Mouse (Mus musculus) intestine, postnatal 0 days (tissue): ENCODE data around the gene Ccdc182. TPM values are rescaled to one million over a fixed set of nuclear protein-coding genes. Genes with fewer than 3 reads are reported as not detected.

Experiments
- ATAC-seq: fragments of 200-750 bp; cut with Nextera tagmentation; 2 replicates; pipeline ENCODE4 v1.8.0; 2017; ENCODE audit warnings: mild to moderate bottlenecking, moderate TSS enrichment, moderate library complexity
- H3K27ac ChIP-seq: fragments of 300-500 bp; sonication (generic); 2 replicates; pipeline ENCODE4 v1.5.1; 2014; ENCODE audit warnings: mild to moderate bottlenecking, low read depth, low read length, moderate library complexity
- H3K27me3 ChIP-seq: fragments of 300-500 bp; sonication (generic); replicated peaks from 2 replicates; pipeline ENCODE4 v1.6.1; 2014; ENCODE audit warnings: low read length, mixed read lengths; ENCODE audit not compliant: control insufficient read depth, insufficient read depth
- H3K36me3 ChIP-seq: fragments of 300-500 bp; sonication (generic); 2 replicates; pipeline ENCODE4 v1.6.1; 2014; ENCODE audit warnings: mild to moderate bottlenecking, moderate library complexity; ENCODE audit not compliant: control insufficient read depth, insufficient read depth
- H3K4me1 ChIP-seq: fragments of 300-500 bp; sonication (generic); replicated peaks from 2 replicates; pipeline ENCODE4 v1.6.1; 2014; ENCODE audit warnings: antibody characterized with exemption, low read length, mixed read lengths; ENCODE audit not compliant: control insufficient read depth, insufficient read depth
- H3K4me2 ChIP-seq: fragments of 300-500 bp; sonication (generic); replicated peaks from 2 replicates; pipeline ENCODE4 v1.6.1; 2014; ENCODE audit warnings: low read depth, mild to moderate bottlenecking, moderate library complexity
- H3K4me3 ChIP-seq: fragments of 300-500 bp; sonication (generic); 2 replicates; pipeline ENCODE4 v1.5.1; 2014; ENCODE audit warnings: low read depth, low read length
- H3K9ac ChIP-seq: fragments of 300-500 bp; sonication (generic); 2 replicates; pipeline ENCODE4 v1.6.1; 2014; ENCODE audit warnings: mild to moderate bottlenecking, low read depth, low read length
- H3K9me3 ChIP-seq: fragments of 300-500 bp; sonication (generic); 2 replicates; pipeline ENCODE4 v1.6.1; 2016; ENCODE audit warnings: mixed run types; ENCODE audit not compliant: control insufficient read depth
- CTCF ChIP-seq: sonication (generic); IDR thresholded peaks from 2 replicates; pipeline ENCODE4 v1.5.1; 2016; ENCODE audit warnings: low read depth, mild to moderate bottlenecking, control low read depth, antibody characterized with exemption, moderate library complexity
- WGBS: fragments of 180-500 bp; shearing (Covaris S2); extraction: QIAGEN DNeasy Blood & Tissue Kit; methylation state at CpG from one replicate; pipeline ENCODE4 v1.1.7; 2014; 5-methylcytosine and 5-hydroxymethylcytosine counted together
- polyA plus RNA-seq: library from polyadenylated mRNA; unstranded; fragments of >200 nt; fragmentation: Nextera tagmentation; extraction: Ambion mirVana; gene quantifications from 2 replicates; pipeline ENCODE4 v1.2.1, GENCODE M21; 2015

Ccdc182 gene
- polyA plus RNA-seq, 1 experiment from 2014 or later: not detected

DNA sequence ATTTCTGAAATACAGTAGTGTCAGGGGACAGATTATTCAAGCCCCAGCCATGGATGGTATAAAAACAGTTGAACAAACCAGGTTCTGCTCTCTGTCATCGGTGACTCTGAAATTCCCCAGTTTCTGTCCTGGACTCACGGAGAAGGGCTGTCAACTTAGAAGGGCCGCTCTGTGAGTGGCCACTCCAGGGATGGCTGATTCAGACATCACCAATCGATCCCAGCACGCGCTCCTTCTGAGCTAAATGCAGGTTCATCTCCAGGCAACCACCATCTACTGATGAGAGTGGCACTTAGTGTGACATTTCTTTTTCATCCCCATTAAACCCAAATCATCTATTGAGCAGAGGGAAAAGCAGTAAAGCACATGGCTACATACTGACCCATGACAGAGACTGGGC lies 7.8 kb downstream of the Ccdc182 start:
- Histone ChIP-seq H3K27me3 (no peaks in the 10 kb centered on the region), H3K9ac (no peak overlapping the region), H3K27ac (no peak overlapping the region), H3K36me3 (no peaks in the 10 kb centered on the region), H3K4me2 (no peak overlapping the region), H3K4me3 (no peak overlapping the region), H3K4me1 (no peaks in the 10 kb centered on the region), H3K9me3 (no peaks in the 10 kb centered on the region)
- ATAC-seq: no peak
- TF ChIP-seq CTCF: no peak
- 57% methylated on average over 6 of the region's 6 CpGs for WGBS

DNA sequence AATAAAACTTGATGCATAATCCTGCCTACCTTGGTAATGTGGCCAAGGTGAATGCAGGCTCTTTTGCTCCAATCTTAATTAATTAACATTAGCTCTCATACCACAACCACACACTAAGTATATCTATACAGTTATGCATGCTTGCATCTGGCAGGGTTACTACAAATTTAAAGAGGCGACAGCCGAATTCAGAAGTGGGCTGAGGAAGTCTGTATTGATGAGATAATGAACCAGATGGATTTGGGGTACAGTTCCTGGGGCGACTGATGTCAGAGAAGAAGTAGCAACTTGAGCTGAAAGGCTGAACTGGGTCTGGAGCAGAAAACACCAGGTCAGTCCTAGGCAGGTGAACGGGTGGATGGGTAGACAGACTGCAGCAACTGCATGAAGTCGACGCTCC lies 11.9 kb downstream of the Ccdc182 start:
- 86% methylated on average over 6 of the region's 6 CpGs for WGBS
- no peak overlapping the region for H3K27ac ChIP-seq
- TF ChIP-seq CTCF: no peak

DNA sequence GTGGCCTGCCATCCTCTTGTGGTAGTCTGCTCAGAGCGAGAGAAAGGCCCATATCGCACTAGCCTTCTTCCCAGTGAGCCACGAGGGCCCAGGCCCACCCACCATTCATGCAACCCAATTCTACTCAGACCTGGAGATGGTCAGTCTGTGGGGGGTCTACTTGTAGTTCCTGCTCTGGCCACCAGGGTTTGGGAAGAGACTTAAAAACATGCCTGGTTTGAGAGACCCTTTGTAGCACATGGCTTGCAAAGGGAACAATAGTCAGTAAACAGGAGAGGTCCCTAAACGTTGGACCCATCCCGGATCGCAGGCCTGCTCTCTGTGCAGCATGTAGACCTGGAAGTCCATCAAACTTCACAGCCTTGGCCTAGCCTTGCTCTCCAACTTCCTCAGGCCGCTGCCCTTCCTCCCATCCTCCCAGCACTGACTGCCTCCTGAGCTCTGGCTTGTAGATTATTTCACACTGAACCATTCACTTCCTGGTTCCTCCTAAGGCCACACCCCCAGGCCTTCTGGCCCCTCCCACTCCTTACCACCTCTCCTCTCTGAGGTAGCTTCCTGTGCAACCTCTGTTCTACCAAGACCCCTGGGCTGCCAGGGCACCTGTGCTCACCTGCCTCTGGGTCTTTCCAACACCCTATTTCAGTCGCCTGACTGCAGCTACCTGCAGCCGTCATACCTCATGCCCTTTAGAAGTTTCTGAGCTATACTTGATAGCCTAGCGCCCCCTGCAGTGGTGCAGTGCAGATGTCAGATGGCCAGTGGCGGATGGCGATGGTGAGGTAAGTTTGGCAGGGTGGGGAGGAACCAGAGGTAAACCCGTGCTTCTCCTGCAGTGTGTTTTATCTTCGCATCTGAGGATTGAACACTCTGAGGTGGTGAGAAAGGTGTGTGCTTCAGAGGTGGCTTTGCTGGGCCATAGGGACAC lies 14.0 kb downstream of the Ccdc182 start:
- Histone ChIP-seq H3K4me3 (no peak overlapping the region), H3K9me3 (no peaks in the 10 kb centered on the region), H3K4me2 (no peak overlapping the region), H3K27ac (no peak overlapping the region), H3K36me3 (no peaks in the 10 kb centered on the region), H3K4me1 (no peaks in the 10 kb centered on the region), H3K9ac (no peak overlapping the region), H3K27me3 (no peaks in the 10 kb centered on the region)
- ATAC-seq: peak; percentile 45; the same call in 1 of the 2 replicates
- WGBS: 76% methylated on average over 14 of the region's 14 CpGs
- peak; percentile 33; the same call in 1 of the 2 replicates for TF ChIP-seq CTCF

More for the DNA sequence above, 11.9 kb downstream of the Ccdc182 start:
- no peak overlapping the region for H3K4me3 ChIP-seq
- H3K9ac ChIP-seq: no peak overlapping the region
- no peaks in the 10 kb centered on the region for H3K9me3 ChIP-seq
- no peaks in the 10 kb centered on the region for H3K27me3 ChIP-seq
- no peak for ATAC-seq
- no peaks in the 10 kb centered on the region for H3K36me3 ChIP-seq
- H3K4me2 ChIP-seq: no peak overlapping the region
- H3K4me1 ChIP-seq: no peaks in the 10 kb centered on the region

DNA sequence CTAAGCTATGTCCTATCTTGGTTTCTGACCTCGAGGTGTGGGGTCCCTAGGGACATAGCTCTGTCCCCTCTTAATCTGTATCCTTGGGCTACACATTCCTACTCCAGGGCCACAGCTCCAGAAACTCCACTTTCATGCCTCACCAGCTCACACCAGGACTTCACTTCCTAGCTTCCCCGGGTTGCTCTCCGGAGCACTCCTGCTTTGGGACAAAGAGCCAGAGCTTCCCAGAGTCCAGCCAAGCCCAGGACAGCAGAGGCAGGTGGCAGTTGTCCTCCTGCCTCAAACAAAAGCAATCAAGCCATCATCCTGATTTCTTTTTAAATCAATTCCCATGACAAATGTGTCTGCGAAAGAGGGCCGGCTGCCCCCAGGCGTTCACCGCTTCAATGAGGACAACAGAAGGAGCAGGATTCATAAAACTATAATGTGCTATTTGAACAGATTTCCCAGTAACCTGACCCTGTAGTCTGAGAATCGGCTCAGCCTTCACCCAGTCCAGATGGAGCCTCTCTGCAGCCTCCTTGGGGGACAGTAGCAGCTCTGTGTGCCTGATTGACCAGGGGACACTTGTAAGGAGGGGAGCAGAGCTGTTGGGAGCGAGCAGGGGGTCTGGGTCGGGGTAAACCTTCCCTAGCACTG lies 15.3 kb downstream of the Ccdc182 start:
- H3K4me2 ChIP-seq: no peak overlapping the region
- no peak overlapping the region for H3K9ac ChIP-seq
- no peaks in the 10 kb centered on the region for H3K4me1 ChIP-seq
- H3K36me3 ChIP-seq: no peaks in the 10 kb centered on the region
- H3K27ac ChIP-seq: no peak overlapping the region
- no peak overlapping the region for H3K4me3 ChIP-seq
- no peaks in the 10 kb centered on the region for H3K9me3 ChIP-seq
- TF ChIP-seq CTCF: no peak
- WGBS: 77% methylated on average over 10 of the region's 10 CpGs
- no peak for ATAC-seq
- H3K27me3 ChIP-seq: no peaks in the 10 kb centered on the region

DNA sequence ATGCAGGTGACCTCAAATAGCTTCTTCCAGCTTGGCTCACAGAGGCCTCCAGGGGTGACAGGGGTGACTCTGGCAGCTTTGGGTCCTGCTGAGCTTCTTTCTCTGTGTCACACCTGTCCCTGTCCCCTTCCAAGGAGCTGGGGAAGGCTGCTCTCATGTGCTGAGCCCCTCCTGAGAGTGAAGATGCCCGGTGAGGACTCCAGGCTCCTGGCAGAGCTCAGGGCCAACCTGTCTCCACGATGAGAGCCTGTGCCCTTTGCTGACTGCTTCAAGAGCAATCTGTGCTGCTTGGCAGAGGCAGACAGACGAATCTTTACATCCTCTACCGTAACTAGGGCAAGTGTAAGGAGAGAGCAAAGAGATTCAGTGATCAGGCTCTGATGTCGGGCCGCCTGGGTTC lies 16.9 kb downstream of the Ccdc182 start:
- Histone ChIP-seq H3K9ac (no peak overlapping the region), H3K4me2 (no peak overlapping the region), H3K4me3 (no peak overlapping the region), H3K36me3 (no peaks in the 10 kb centered on the region), H3K27ac (no peak overlapping the region), H3K9me3 (no peaks in the 10 kb centered on the region), H3K27me3 (no peaks in the 10 kb centered on the region), H3K4me1 (no peaks in the 10 kb centered on the region)
- ATAC-seq: no peak
- WGBS: 82% methylated on average over 6 of the region's 6 CpGs
- no peak for TF ChIP-seq CTCF

DNA sequence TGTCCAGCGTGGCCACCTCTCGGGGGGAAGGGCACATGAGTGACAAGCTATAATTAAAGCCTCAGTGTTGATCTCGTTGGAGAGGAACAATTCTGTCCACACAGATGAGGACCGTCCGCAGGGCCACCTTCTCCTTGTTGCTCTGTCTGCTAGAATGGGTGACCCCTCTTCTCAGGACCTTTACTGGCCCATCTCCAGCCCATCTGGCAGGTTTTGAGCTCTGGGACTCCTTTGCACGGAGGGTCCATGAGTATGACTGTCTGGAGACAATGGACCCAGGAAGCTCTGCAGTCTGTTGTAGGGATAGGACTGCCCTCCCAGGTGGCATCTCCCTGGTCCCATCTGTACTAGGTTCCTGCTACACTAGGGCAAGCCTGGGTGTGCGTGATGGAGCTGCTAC lies 17.7 kb downstream of the Ccdc182 start:
- WGBS: 73% methylated on average over 7 of the region's 7 CpGs
- Histone ChIP-seq H3K36me3 (no peaks in the 10 kb centered on the region), H3K4me1 (no peaks in the 10 kb centered on the region), H3K4me2 (no peak overlapping the region), H3K9me3 (no peaks in the 10 kb centered on the region), H3K4me3 (no peak overlapping the region), H3K9ac (no peak overlapping the region), H3K27me3 (no peaks in the 10 kb centered on the region), H3K27ac (no peak overlapping the region)
- ATAC-seq: no peak
- no peak for TF ChIP-seq CTCF
